Mouse (Mus musculus) WW6 (cell line): Measurements from ENCODE around the gene Gps1.
A peak's percentile ranks its signal among the peaks of the same experiment; 100 is the strongest.
"Not testable (repeated sequence)": the region's sequence is repeated elsewhere in the genome, so short reads cannot be mapped to it uniquely, and the experiment has no call there.

Experiments used
- DNase-seq: peaks from one replicate; pipeline ENCODE4 v3.0.0-alpha.2; 2013; ENCODE audit warnings: low read depth, low spot score

Gene Gps1

DNA sequence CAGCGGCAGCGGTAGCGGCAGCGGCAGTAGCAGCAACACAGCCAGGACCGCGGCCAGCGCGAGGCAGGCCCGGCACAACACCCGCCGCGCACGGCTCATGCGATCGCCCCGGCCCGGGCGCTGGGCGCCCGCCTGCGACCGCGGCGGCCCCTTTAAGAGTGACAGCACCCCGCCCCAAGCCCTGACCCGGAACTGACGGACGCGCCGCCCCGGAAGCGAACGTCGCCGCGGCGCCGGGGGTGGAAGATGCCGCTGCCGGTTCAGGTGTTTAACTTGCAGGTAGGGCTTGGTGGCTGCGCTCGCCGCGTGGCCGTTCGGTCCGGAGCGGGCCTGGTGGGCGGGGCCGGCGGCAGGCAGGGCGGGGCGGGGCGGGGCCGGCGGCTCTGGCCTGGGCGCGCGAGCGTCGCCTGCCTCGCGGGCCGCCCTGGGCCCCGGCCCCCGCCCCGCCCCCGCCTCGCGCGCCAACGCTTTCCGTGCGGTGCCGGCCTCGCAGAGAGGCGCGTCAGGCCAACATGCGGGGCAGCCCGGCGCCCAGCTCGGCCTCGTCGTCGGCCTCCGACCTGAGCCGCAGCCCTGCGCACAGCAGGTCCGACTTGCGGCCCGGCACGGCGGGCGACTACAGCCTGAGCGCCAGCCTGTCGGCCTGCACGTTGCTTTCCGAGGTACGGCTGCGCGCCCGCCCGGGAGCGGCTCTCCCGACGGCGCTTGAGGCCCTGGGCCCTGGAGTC is at the start of gene Gps1, which contains the start of gene Rfng:
Gps1 (plus strand) TSS at position 209 of the 728 bp plus-strand sequence.
Rfng (minus strand) TSS at position 144 of the 728 bp plus-strand sequence.
- DNase-seq: peak; percentile 65

DNA sequence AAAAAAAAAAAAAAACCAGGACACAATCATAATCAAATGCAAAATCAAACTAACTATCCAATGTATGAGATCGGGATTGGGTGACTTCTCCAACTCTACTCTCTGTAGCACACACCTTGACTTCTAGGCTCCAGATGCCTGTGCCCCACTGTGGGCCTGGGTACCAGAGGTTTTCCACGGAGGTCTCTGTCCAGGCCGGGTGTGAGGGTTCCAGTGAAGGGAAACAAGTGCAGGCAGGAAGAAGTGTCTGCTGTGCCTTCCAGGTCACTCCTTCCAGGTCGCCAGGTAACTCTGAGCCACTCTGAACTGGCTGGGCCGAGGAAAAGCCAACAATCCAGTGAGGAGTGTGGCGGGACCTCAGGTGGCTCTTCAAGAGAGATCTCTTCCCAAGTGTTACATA is 47.6 kb upstream of the Gps1 start:
- DNase-seq: no peak

DNA sequence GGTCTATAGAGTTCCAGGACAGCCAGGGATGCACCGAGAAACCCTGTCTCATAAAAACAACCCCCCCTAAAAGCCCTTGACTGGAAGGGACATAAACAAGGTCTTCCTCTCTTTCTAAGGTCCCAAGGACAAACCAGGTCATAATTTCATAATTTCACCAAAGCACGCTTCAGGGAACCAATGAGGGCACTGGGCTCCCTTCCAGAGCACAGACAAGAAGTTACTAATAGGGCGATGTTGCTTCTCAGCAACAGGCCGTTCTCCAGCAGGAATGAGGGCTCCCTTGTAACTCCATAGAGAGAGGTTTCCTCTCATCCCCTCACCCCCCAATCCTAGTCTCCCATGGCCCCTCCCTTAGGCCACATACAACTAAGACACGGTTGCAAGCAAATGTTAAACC is 43.1 kb upstream of the Gps1 start:
- no peak for DNase-seq

DNA sequence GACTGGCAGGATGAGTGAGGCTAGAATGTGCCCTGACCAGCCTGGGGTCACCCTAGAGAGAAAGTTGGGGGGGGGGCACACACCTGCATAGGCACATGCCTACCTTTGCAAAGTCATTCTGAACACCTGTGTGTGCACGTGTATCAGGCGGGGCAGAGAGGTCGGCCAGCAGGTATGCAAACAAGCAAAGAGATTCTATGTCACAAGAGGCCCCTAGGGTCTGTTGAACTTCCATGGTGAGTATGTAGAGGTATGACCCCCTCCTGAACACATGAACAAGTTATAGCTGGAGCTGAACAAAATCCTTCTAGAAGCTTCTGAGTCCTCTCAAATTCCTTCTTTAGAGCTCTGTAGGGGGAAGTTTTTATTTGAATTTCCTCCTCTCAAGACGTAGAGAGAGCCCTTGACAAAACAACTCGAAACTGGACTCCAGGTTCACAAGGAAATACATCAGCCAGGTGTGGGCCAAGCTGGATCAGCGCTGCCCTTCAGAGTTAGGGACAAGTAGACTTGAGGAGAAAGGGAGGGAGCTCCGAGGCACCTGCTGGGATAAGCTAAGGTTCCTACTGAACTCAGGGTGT is 39.9 kb upstream of the Gps1 start:
- DNase-seq: no peak

DNA sequence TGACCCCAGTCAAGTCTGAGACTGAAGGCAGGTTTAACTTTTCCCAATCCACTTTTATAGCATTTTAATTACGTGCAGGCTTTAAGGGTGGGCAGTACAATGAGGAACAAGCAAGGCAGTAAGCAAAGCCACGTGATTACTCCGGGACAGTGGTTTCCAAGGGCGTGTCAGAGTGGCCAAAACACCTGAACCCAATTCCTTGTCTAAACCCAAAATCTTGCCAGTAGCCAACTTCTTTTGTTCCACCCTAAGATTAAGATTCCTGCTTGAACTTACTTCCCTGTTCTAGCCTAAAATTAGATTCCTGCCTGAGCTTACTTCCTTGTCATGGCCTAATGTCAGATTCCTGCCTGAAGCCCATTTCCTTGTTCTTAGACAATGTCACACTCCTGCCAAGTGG is 36.1 kb upstream of the Gps1 start:
- no peak for DNase-seq

DNA sequence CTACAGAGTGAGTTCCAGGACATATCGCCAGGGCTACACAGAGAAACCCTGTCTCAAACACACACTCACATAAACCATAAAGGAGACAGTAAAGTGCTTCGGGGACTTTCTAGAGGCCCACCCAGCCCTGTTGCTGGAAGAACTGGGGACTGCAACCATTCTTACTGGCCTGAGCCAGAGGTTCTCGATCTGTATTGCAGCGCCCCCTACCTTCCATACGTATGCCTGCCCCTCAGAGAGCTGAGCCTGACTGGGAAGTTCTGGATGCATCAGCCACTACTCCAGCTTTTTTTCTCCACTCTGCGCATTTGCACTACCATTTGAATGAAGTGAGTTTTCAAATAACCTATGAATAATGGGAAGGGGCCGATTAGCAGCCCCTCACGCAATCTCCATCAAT is 34.6 kb upstream of the Gps1 start:
- DNase-seq: peak; percentile 65

DNA sequence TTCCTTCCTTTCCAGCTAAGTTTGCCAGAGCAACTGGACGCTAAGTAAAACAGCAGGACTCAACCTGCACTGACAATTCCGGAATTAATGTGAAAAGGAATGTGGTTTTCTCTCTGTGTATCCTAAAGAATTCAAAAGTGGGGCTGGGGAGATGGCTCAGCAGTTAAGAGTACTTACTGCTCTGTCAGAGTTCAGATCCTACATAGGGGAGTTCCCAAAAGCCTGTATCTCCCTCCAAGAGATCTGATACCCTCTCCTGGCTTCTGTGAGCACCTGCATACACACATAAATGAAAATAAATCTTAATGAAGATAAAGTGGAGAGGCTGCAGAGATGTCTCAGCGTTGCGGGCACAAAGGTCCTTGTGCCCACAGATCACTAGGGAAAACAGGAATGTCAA is 32.5 kb upstream of the Gps1 start:
- no peak for DNase-seq

DNA sequence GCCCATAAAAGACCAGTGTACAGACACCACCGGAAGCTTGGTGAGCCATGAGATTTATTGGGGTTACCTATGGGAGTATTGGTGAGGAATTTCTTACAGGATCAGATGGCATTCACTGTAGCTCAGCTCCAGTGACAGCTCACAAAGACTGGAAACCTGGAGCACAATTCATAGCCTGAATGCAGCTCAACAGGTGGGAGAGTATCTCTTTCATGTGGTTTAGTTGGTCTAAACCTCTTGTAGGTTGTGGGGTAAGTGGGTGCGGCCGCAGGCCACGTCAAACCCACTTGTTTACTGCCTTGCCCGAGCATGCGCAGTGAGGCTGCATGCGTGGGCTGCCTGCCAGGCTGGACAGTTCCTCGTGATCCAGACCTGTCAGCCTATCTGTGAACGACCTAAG is 23.8 kb upstream of the Gps1 start:
- no peak for DNase-seq

DNA sequence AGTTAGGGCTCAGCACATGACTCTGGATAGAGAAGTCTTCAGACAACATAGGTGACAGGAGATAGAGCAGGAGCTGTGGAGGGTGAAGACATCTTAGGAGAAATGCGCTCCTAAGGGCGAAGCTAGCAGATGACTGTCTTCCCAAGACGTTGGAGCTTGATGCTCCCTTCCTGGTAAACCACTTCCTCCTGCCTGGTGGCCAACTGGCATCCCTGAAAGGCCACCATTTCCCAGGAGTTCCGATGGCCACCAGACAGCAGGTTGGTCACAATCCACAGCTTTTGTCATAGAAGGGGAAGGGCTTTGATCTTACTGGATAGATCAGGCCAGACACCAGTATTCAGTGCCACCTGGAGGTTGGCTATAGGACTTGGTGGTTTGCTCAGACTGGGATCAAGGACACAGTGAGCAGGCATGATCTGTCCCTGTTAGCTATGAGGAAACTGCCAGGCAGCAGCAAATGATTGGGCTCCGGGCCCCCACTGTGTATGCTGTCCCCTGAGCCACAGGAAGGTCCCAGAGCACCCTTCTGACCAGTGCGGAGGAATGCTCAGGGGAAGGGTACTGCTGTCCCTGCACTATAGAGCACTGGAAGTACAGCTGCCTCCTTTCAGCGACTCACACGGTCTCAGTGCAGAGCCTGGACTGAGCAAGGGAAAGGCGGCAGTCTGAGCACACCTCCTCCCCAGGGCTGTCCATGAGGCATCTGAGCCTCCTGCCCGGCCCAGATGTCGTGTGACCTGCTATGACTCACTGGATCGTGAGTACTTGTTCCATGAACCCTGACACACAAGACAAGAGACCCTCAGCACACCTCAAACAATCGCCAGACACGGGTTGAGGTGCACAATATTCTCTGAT is 22.0 kb upstream of the Gps1 start:
- no peak for DNase-seq

DNA sequence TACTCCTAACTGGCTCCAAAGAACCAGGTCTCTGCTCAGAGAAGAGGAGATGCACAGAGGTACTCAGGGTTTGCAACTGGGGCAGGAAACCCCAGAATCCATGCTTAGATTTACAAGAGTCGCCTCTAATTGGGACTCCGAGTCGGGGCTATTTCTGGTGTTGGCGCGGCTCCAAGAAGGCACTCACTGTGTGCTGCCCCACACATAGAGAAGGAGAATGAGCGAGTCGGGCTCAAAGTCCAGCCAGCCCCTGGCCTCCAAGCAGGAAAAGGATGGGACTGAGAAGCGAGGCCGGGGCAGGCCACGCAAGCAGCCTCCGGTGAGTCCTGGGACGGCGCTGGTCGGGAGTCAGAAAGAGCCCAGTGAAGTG is 21.4 kb upstream of the Gps1 start, which contains the start of gene Hmga1b:
Hmga1b (plus strand) TSS at position 123 of the 370 bp plus-strand sequence.
- DNase-seq: not testable (repeated sequence)

DNA sequence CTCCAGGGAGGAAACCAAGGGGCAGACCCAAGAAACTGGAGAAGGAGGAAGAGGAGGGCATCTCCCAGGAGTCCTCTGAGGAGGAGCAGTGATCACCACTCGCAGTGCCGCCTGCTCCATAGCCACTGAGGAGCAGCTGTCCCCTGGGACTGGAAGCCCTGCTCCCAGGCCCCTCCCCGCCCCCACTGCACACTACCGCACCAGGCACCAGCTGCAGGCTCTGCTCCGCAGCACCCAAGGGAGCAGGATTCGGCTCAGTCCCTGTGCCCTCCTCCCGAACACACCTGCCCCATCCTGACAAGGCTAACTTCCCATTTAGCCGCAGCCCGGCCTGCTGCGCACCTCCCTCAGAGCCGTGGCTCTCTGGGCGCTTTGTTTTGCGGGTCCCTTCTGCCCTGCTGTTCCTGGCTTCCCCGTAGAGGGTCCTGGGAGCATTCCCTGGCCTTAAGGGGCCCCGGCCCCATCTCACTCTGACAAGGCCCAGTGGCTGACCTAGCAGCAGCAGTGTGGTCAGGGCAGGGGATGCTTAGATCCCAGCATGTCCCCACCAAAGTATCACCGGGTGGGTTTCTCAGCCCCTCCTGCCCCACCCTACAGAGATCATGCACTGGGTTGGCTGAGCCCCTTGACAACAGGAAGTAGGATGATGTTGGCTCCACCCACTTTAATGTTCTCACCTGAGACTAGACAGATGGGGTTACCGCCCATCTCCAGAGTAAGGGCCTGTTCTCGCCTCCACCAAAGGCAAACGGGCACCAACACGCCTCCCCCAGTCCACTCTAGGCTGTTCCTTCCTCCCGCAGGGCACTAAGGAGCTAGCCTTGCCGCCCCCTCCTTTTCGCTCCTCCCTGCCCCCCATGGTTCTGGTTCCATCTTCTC is 20.7 kb upstream of the Gps1 start:
- not testable (repeated sequence) for DNase-seq

DNA sequence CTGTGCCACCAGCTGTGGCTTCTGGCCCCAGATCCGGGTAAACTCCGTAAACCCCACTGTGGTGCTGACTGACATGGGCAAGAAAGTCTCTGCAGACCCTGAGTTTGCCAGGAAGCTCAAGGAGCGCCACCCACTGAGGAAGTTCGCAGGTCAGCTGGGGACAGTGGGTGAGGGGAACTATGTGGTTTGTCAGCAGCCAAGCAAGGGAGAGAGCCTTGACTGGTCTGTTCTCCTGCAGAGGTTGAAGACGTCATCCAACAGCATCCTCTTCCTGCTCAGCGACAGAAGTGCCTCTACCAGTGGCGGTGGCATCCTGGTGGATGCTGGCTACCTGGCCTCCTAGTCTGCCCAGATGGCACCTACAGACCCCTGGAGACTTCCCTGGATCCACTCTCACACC is 17.0 kb upstream of the Gps1 start:
- DNase-seq: not testable (repeated sequence)

DNA sequence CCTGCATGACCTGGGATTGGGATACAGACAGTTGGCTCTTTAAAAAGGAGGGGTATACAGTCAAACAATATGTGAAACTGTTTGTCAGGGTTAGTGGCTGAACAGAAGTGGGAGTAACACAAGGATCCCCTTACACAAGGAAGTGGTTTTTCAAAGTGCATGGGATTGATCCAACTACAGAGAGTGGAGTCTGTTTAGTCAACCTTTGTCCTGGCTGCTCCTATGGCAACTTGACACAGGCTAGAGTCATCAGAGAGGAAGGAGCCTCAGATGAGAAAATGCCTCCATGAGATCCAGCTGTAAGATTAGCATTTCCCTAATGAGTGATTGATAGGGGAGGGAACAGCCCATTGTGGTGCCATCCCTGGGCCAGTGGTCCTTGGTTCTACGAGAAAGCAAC is 15.9 kb upstream of the Gps1 start:
- no peak for DNase-seq

DNA sequence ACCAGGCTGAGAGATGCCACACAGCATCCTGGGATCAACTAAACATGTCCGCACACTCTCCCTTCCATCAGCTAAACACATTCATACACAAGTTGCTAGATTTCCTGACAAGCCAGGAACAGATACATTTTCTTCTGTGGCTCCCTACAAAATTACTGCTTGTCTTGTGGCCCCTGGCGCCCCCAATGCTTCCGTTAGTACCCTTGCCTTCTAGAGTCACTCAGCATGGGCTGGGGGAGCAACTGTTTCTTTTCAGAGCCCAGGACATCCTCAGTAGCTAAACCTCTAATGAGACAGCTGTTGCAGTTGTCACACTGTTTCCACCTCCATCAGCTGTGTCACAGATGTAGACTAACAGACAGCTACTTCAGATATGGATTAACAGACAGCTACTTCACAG is 11.3 kb upstream of the Gps1 start:
- no peak for DNase-seq

DNA sequence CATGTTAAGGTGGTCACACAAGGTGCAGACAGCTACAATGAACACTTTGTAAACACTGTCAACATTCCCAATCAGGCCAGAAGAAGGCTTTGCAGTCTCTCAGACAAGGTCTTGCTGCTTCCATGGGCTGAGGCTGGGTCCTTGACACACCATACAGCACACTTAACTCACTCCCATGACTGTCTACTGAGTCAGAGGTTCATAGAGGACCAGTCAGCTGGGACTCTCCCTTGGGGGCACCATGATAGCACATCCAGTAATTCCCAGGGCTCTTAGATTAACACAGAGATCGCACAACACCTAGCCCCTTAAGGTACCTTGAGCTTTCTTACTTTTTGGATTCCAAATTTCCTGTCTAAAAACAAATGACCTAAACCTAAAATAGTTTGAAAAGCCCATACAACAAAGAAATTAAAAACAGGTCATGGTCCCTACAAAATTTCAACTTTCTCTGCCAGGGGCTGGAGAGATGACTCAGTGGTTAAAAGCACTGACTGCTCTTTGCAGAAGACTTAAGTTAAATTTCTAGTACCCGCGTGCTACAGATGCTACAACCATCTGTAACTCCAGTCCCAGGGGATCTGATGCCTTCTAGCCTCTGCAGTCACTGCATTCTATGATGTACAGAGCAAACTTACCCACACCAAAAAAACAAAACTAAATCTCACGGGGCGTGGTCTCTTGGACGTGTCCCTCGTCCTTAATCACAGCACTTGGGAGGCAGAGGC is 10.4 kb upstream of the Gps1 start:
- DNase-seq: no peak

DNA sequence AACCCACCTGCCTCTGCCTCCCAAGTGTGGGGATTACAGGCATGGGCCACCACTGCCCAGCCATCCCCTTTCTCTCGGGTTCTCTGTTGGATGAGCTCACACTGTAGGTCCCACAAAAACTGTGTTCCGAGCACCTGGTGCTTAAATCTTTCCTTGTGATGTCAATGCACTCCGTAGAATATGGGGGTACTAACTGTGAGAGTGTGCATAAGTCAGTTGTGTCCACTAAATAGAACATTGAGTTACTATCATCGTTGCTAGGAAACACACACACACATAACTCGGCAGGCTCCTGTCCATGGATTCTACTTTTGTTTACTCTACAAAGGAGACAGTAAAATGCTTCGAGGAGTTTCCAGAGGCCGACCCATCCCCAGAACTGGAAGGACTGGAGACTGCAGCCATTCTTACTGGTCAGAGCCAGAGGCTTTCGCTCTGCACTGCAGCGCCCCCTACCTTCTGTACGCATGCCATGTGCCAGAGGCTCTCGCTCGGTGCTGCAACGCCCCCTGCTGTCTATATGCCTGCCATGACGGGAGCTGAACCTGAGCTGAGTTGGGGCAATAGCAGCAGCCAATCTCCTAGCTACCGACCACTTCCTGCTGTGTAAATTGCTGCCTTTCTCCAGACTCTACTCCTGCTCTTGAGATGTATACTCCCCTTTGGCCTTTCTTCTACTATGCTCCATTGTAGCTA is 8.2 kb upstream of the Gps1 start:
- DNase-seq: peak; percentile 94

DNA sequence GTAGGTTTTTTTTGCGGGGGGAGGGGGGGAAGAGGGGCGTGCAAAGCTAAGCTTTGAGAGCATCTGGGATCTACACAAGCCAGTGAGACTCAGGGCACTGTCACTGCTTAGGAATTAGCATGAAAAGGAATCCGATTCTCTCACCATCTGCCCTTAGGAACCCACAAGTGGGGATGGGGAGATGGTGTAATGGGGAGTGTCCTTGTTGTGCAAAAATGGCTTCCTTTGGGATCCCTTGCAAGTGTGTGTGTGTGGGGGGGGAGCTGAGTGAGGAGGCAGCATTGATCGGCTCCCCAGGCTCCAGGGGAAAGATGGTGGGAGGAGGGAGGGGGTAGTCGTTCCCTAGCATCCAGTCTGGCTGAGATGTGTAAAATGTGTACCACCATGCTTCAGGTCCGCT is 6.9 kb upstream of the Gps1 start:
- no peak for DNase-seq

DNA sequence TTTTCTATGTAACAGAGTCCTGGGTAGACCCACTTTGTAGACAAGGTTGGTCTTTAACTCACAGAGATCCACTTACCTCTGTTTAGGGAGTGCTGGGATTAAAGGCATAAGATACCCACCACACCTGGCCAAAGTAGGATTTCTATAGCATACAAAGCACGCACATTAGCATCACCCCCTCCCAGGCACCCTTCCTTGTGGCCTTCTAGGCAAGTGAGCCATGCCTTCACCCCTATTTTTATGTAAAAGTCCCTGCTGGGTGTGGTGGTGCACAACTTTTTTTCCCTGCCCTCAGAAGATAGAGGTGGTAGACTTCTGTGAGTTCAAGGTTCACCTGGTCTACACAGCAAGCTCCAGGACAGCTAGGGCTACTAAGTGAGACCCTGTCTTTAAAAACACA is 4.2 kb upstream of the Gps1 start:
- DNase-seq: no peak

DNA sequence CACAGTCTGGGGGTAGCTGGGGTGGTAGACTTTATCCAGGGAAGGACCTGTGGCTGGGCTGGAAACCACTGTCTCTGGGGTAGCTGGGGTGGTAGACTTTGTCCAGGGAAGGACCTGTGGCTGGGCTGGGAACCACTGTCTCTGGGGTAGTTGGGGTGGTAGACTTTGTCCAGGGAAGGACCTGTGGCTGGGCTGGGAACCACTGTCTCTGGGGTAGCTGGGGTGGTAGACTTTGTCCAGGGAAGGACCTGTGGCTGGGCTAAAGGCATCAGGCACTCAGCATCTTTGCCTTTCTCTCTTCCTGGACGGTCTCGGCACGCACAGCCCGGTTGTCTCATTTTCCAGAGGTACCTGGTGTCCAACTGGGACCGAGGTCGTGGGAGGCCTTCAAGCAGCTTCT is 2.7 kb upstream of the Gps1 start:
- not testable (repeated sequence) for DNase-seq

DNA sequence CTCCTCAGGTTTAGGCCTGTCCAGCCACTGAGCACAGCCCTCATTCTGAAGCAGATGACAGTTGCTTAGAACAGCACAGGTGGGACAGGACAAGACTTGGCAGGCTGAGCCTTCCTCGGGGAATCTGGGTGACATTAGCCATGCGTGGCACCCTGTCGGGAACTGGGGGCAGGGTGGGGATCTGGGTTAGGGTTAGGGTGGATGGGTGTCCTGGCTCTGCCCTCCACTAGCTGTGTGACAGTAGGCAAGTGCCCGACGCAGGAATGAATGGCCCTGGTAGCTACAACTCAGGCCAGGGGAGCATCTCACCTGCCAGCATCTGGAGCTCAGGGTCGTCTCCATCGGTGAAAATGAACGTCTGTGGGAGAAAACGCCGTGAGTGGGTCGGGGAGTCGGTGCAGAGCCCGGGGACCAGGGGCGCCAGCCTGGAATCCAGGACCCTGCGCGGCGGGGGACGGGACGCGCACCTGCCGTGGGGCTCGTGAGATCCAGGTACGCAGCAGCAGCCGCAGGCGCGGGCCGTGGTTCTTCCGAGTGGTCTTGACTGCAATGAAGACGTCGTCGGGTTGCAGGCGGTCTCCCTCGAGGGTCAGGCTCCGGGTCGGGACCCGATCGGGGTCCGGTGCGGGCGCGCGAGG is 527 bp upstream of the Gps1 start:
- DNase-seq: no peak
